Mouse (Mus musculus): Measurements from ENCODE around the gene Gast. TPM values are rescaled to one million over a fixed set of nuclear protein-coding genes. Genes with fewer than 3 reads are reported as not detected.

Gast gene
- not detected for polyA plus RNA-seq (2014; fragmentation: Illumina TruSeq; extraction: RNeasy Lipid Tissue Mini Kit (QIAGEN cat#74804))

GRCm38 (mm10) chr11:100333944-100334457 lies at the start of gene Gast:
Gene Gast (plus strand): TSS chr11:100334407.

GRCm38 (mm10) chr11:100319492-100320171 lies 14.6 kb upstream of the Gast start, which contains the start of gene Eif1:
Gene Eif1 (plus strand): TSS chr11:100319885.

GRCm38 (mm10) chr11:100355972-100356818 lies 22.0 kb downstream of the Gast start, which contains the start of gene Hap1:
Gene Hap1 (minus strand): TSS chr11:100356128.

Other genes starting within 250 kb of the Gast start
- gene Krt32, start 246.2 kb upstream of the Gast start, polyA plus RNA-seq (2014; fragmentation: Illumina TruSeq; extraction: RNeasy Lipid Tissue Mini Kit (QIAGEN cat#74804)), result not detected
- not detected for gene Krt35, start 238.2 kb upstream of the Gast start, polyA plus RNA-seq (2014; fragmentation: Illumina TruSeq; extraction: RNeasy Lipid Tissue Mini Kit (QIAGEN cat#74804))
- not detected for gene Krt36, start 228.8 kb upstream of the Gast start, polyA plus RNA-seq (2014; fragmentation: Illumina TruSeq; extraction: RNeasy Lipid Tissue Mini Kit (QIAGEN cat#74804))
- gene Krt13, start 212.8 kb upstream of the Gast start, polyA plus RNA-seq (2014; fragmentation: Illumina TruSeq; extraction: RNeasy Lipid Tissue Mini Kit (QIAGEN cat#74804)), result not detected
- not detected for gene Krt15, start 198.5 kb upstream of the Gast start, polyA plus RNA-seq (2014; fragmentation: Illumina TruSeq; extraction: RNeasy Lipid Tissue Mini Kit (QIAGEN cat#74804))
- 5.7 TPM for gene Krt19, start 185.7 kb upstream of the Gast start, polyA plus RNA-seq (2014; fragmentation: Illumina TruSeq; extraction: RNeasy Lipid Tissue Mini Kit (QIAGEN cat#74804))
- gene Krt9, start 141.2 kb upstream of the Gast start, polyA plus RNA-seq (2014; fragmentation: Illumina TruSeq; extraction: RNeasy Lipid Tissue Mini Kit (QIAGEN cat#74804)), result not detected
- not detected for gene Krt14, start 126.9 kb upstream of the Gast start, polyA plus RNA-seq (2014; fragmentation: Illumina TruSeq; extraction: RNeasy Lipid Tissue Mini Kit (QIAGEN cat#74804))
- gene Krt16, start 85.5 kb upstream of the Gast start, polyA plus RNA-seq (2014; fragmentation: Illumina TruSeq; extraction: RNeasy Lipid Tissue Mini Kit (QIAGEN cat#74804)), result not detected
- gene Krt17, start 73.4 kb upstream of the Gast start, polyA plus RNA-seq (2014; fragmentation: Illumina TruSeq; extraction: RNeasy Lipid Tissue Mini Kit (QIAGEN cat#74804)), result not detected
- gene Krt42, start 64.5 kb upstream of the Gast start, polyA plus RNA-seq (2014; fragmentation: Illumina TruSeq; extraction: RNeasy Lipid Tissue Mini Kit (QIAGEN cat#74804)), result not detected
- gene Eif1, start 14.5 kb upstream of the Gast start, polyA plus RNA-seq (2014; fragmentation: Illumina TruSeq; extraction: RNeasy Lipid Tissue Mini Kit (QIAGEN cat#74804)), result 1,574 TPM
- 0.48 TPM for gene Hap1, start 21.7 kb downstream of the Gast start, polyA plus RNA-seq (2014; fragmentation: Illumina TruSeq; extraction: RNeasy Lipid Tissue Mini Kit (QIAGEN cat#74804))
- 1.7 TPM for gene Jup, start 63.4 kb downstream of the Gast start, polyA plus RNA-seq (2014; fragmentation: Illumina TruSeq; extraction: RNeasy Lipid Tissue Mini Kit (QIAGEN cat#74804))
- gene P3h4, start 80.4 kb downstream of the Gast start, polyA plus RNA-seq (2014; fragmentation: Illumina TruSeq; extraction: RNeasy Lipid Tissue Mini Kit (QIAGEN cat#74804)), result 5.7 TPM
- gene Fkbp10, start 81.3 kb downstream of the Gast start, polyA plus RNA-seq (2014; fragmentation: Illumina TruSeq; extraction: RNeasy Lipid Tissue Mini Kit (QIAGEN cat#74804)), result 6.8 TPM
- 46.1 TPM for gene Nt5c3b, start 107.4 kb downstream of the Gast start, polyA plus RNA-seq (2014; fragmentation: Illumina TruSeq; extraction: RNeasy Lipid Tissue Mini Kit (QIAGEN cat#74804))
- 0.46 TPM for gene Klhl10, start 107.5 kb downstream of the Gast start, polyA plus RNA-seq (2014; fragmentation: Illumina TruSeq; extraction: RNeasy Lipid Tissue Mini Kit (QIAGEN cat#74804))
- gene Klhl11, start 138.3 kb downstream of the Gast start, polyA plus RNA-seq (2014; fragmentation: Illumina TruSeq; extraction: RNeasy Lipid Tissue Mini Kit (QIAGEN cat#74804)), result 43.0 TPM
- 125 TPM for gene Acly, start 193.6 kb downstream of the Gast start, polyA plus RNA-seq (2014; fragmentation: Illumina TruSeq; extraction: RNeasy Lipid Tissue Mini Kit (QIAGEN cat#74804))
- gene Ttc25, start 211.2 kb downstream of the Gast start, polyA plus RNA-seq (2014; fragmentation: Illumina TruSeq; extraction: RNeasy Lipid Tissue Mini Kit (QIAGEN cat#74804)), result 0.86 TPM
- gene Cnp, start 240.5 kb downstream of the Gast start, polyA plus RNA-seq (2014; fragmentation: Illumina TruSeq; extraction: RNeasy Lipid Tissue Mini Kit (QIAGEN cat#74804)), result 5.8 TPM